Mouse (Mus musculus) neutrophil, adult 5-6 weeks (primary cell): ENCODE results near the gene Dnajc15. TPM values are rescaled to one million over a fixed set of nuclear protein-coding genes. Genes with fewer than 3 reads are reported as not detected.

Experiments used
- ATAC-seq: fragments of 151-379, 151-347 bp; 2 replicates; pipeline ENCODE4 v1.8.0; 2017; ENCODE audit warnings: mild to moderate bottlenecking, moderate TSS enrichment; ENCODE audit not compliant: insufficient number of reproducible peaks, poor library complexity, low FRiP score, severe bottlenecking; ENCODE audit errors: extremely low read depth
- total RNA-seq: library from RNA; stranded (forward); fragments of 200-1000 nt; gene quantifications from 2 replicates; pipeline ENCODE4 v1.2.3, GENCODE M21; 2017

Dnajc15 gene
- total RNA-seq = 10.1 and 21.5 TPM in 2 replicates

DNA sequence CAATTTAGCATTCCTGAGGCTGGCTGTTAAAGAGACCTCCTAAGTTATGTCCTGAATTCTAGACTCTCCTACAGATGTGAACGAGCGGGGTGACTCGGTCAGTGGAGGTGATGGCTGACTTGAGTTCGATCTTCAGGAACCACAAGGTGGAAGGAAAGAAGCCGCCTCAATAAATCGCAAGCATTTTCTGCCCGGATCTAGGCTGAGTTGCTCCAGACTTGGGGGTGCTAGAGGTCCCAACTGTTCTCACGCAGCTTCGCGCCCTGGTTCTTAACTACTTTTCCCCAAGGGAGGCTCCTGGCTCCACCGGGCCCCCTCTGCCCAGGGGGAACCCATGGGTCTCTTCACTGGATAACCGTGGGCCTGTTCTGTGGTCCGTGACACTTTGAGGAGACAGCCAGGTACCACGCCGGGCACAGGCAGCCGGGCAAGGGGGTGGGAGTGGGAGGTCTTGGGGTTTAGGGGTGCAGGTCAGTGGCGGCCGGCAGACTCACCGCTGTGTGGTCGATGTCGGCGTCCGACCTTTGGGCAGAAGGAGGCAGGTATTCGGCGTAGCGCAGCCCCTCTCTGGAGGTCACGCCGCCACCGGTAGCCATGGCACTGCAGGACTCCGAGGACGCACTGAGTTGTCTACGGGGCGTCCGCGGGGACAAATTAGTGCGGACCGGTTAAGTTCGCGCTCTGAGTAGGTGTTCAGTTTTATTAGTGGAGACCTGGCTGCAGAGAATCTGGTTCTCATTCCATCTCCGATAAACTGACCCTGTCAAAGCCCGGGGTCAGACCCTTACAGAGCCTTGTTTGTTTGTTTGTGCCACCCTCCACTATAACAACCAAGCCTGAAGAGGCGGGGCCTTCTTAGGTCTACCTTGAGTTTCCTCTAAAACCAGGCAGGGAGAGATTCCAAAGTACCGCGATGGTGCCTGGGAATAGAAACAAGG lies at the start of gene Dnajc15:
Gene Dnajc15, minus strand, starts transcription at position 822 of the 938 bp plus-strand sequence.
- ATAC-seq = peak; percentile 91

DNA sequence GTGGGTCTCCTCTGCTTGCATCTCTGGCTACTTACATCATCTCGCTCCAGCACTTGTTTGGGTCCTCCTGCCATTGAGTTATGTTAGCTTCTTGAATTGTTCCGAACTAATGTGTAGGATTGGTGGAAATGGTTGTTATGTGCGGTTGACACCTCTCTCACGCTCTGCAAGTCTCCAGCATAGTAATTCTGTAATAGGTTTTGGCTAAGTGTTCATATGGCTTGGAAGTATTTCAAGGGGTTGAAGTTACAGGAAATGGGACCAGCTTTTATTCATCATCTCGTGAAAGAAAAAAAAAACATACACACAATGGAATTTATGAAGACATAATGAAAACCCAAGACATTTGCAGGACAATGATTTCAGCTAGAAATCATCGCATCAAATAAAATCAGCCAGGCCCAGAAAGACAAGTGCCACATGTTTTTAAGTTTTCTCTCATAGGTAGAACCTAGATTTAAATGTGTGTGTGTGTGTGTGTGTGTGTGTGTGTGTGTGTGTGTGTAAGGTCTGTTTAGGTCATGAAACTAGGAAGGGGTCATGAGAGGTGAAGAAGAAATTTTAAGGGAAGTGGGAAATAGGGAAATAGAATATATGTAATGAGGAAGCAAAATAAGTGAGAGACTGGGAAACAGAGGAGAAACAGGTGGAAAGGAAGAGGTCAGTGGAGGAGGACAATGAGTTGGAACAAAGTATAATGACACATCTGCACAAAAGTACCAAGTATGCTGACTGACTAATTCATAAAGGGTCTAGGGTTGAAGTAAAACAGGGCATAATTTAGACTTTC lies 48.3 kb upstream of the Dnajc15 start:
- ATAC-seq = no peak

DNA sequence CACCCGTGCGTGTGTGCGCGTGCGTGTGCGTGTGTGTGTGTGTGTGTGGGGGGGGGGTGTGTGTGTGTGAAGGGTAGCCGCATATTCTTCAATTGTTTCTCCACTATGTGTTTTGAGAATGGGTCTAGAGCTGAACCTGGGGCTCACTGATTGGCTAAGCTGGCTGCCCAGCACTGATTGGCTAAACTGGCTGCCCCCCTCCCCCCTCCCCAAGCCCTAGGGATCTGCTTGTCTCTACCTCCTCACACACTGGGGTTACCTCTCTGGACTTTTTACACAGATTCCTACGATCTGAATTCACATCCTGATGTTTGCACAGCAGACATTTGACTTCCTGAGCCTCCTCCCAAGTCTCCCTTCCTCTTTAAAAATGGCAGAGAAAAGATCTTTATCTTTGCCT lies 46.7 kb upstream of the Dnajc15 start:
- ATAC-seq = no peak

GRCm38 (mm10) chr14:77915776-77916175 lies 40.9 kb upstream of the Dnajc15 start:
- ATAC-seq = no peak

GRCm38 (mm10) chr14:77906586-77906985 lies 31.7 kb upstream of the Dnajc15 start:
- ATAC-seq = no peak

DNA sequence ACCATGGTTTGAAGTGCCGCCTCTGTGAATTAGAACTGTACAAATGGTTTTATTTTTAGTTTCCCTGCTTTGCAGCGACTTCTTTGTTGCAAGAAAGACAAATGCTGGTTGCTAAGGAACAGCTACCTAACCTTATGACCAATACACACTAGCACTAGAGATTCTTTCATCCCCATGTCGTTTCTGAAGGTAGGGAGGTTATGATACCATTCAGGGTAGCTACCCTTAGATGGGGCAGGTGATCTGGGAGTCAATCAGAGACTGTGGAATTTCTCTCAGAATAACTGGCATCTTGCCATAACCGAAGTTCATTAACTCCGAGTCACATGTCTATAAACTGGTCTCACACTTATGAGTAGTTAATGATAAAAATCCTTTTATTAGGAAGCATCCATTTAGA lies 30.5 kb upstream of the Dnajc15 start:
- no peak for ATAC-seq

GRCm38 (mm10) chr14:77904171-77904762 lies 29.3 kb upstream of the Dnajc15 start, which contains the start of gene Epsti1:
Gene Epsti1, plus strand, starts transcription at chr14:77904239.
- ATAC-seq = peak; percentile 90

GRCm38 (mm10) chr14:77902541-77902940 lies 27.6 kb upstream of the Dnajc15 start:
- ATAC-seq = no peak

GRCm38 (mm10) chr14:77895951-77896350 lies 21.0 kb upstream of the Dnajc15 start:
- no peak for ATAC-seq

DNA sequence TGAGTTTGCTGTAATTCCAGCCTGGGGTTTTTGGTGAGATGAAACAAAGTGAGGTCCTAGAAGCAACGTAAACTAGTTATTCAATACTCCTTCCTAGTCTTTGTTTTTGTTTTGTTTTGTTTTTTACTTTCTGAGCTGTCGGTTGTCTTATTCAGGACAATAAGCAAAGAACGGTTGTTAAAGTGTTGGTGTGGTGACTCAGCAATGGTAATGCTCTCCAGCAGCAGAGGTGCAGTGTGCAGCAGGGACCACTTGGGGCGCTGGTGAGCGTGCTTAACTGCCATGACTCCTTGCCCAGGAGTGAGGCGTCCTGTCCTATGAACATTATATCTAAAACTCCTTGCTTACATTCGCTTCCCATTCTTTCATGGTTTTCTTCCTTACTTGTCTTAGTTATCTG lies 15.0 kb upstream of the Dnajc15 start:
- ATAC-seq = no peak

DNA sequence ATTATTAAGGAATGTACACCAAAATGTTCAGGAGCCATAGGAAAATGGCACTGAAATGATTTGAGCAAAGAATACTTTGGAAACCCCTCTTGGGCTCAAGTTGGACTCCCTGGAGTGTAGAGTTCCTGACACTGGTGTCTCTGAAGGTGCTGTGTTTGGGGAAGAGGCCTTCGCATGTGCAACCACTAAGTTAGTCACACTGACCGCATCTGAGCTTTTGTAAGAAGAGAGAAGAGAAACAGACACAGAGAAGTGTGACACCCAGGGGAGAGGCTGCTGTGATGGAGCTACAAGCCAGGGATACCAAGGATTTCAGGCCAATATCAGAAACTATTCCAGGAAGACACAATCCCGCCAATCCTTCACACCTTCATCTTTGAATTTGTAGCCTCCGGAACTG lies 12.0 kb upstream of the Dnajc15 start:
- ATAC-seq = no peak

GRCm38 (mm10) chr14:77886376-77886775 lies 11.5 kb upstream of the Dnajc15 start:
- no peak for ATAC-seq

DNA sequence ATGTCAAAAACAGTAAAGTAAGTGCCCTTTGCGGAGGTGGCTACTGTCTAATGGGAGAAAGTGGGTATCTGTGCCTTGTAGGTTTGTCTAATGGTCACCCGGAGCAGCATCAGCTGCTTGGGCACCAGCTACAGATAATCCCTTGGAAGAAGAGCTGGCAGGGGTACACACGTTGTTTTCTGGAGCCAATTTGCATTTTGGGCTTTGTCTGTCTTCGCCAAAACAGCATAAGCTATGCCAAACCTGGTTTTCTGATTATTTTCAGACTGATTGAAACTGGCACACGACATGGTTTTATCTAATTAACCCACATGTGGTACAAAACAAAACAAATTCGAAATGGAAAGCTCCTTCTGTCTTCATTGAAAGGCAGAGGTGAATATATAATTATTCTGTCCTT lies 7.7 kb upstream of the Dnajc15 start:
- no peak for ATAC-seq

- no peak for ATAC-seq
These were observed 7.1 kb upstream of the Dnajc15 start for GRCm38 (mm10) chr14:77881998-77882397.

- ATAC-seq = peak; percentile 82
These were observed 3.0 kb upstream of the Dnajc15 start for GRCm38 (mm10) chr14:77877876-77878275.

GRCm38 (mm10) chr14:77876199-77876598 lies 1.3 kb upstream of the Dnajc15 start:
- ATAC-seq = no peak

GRCm38 (mm10) chr14:77871380-77871975 lies 3.4 kb downstream of the Dnajc15 start:
- no peak for ATAC-seq

DNA sequence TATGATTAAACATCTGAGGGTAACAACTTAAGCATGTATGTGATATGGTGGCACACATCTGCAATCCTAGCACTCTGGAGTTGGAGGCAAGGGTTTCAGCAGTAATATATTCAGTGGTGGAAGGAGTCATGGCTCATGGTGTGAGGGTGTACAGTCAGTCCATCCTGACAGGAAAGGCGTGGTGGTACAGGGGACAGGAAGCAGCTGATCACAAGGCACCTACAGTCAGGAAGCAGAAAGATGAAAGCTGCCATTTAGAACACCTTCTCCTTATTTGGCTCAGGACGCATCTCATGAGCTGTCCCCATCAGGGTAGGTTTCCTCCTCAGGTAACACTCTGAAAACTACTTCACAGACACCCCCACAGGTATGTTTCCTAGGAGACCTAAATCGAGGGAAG lies 4.0 kb downstream of the Dnajc15 start:
- ATAC-seq = no peak

DNA sequence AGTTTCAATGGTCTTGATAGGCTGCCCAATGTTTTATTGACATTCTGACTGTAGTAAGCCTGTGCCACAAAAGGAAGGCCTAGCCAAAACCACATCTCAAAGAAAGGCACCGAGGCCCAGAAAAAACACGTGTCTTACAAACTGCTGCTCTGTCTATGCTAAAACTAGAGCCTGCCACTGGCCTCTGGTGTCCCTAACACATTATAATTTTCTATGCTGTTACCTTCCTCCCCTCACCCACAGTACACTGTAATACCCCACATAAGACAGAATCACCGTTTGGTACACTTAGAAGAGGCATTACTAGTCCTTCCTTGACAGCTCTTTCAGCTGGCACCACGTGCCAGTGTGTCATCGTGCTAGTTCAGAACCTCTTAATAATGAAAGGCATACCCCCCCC lies 7.3 kb downstream of the Dnajc15 start:
- no peak for ATAC-seq
